Mouse (Mus musculus): ENCODE measurements around the gene Gpatch2. TPM values are rescaled to one million over a fixed set of nuclear protein-coding genes. Genes with fewer than 3 reads are reported as not detected.
A peak's percentile ranks its signal among the peaks of the same experiment; 100 is the strongest.

The Gpatch2 gene
- polyA plus RNA-seq, 1 experiment from 2014 or later, result 21.9 TPM

DNA sequence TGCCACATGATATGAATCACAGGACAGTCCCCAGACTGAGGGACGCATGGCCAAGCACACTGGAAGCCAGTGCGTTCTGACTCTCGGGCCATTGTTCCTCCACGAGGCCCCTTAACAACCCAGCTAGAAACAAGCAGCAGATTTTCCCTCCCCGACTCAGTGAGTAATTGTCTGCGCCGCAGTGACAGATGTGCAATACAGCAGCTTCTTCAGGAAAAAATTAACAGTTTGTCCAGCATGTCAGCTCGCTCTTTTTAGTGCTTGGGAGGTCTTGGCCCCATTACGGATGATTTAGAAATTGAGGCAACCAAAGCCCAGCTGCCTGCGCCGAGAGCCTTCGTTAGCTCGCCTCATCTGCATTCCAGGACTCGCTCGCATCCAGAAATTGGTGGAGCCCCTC is 140.9 kb downstream of the Gpatch2 start:
- no peak overlapping the region for H3K4me2 ChIP-seq (ENCODE audit: low read length)
- DNase-seq (peak; percentile 57), ATAC-seq (ENCODE audit: low FRiP score, low TSS enrichment) (no peak)
- no peak overlapping the region for H3K9ac ChIP-seq (replicated peaks; ENCODE audit: low read length)
- 59% methylated on average over 15 of the region's 15 CpGs for WGBS
- peak overlapping the region; percentile 47 for H3K27ac ChIP-seq (replicated peaks; ENCODE audit: low read depth, low read length)
- H3K4me1 ChIP-seq (ENCODE audit: control insufficient read depth, insufficient read depth, low read length), result peaks cover 4% of the 10 kb centered on the region; the same call in 1 of the 2 replicates
- H3K4me3 ChIP-seq (replicated peaks; ENCODE audit: low read depth, low read length), result no peak overlapping the region
- 0 out of 2 replicates have a peak, but pooled peaks cover 4% of the 10 kb centered on the region for H3K36me3 ChIP-seq (ENCODE audit: control insufficient read depth, insufficient read depth, low read length)
- H3K9me3 ChIP-seq (ENCODE audit: control insufficient read depth, low read length), result no peaks in the 10 kb centered on the region
- no peaks in the 10 kb centered on the region for H3K27me3 ChIP-seq (ENCODE audit: control insufficient read depth, insufficient read depth, low read length)

DNA sequence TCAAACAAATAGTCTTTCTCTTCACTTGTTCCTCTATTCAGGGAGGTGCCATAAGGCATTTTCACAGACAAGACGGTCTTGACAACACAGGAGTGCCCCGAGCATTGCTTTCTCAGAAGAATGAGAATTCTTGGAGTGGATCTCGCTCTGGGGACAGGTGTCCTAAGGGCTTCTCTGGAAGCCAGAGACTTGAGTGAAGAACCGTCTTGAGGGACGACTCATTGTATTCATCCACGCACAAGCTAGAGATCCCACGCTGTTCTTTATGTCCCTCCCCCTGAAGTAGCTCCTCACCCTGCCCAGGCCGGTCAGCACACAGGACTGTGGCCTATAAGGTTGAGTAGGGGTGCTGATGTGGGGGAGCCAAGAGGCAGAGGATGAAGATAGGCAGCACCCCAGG is 141.6 kb downstream of the Gpatch2 start:
- no peak for ATAC-seq (ENCODE audit: low FRiP score, low TSS enrichment)
- Histone ChIP-seq H3K4me1 (ENCODE audit: control insufficient read depth, insufficient read depth, low read length) (peaks cover 4% of the 10 kb centered on the region; the same call in 1 of the 2 replicates), H3K36me3 (ENCODE audit: control insufficient read depth, insufficient read depth, low read length) (0 out of 2 replicates have a peak, but pooled peaks cover 4% of the 10 kb centered on the region), H3K27ac (replicated peaks; ENCODE audit: low read depth, low read length) (no peak overlapping the region), H3K27me3 (ENCODE audit: control insufficient read depth, insufficient read depth, low read length) (no peaks in the 10 kb centered on the region), H3K9me3 (ENCODE audit: control insufficient read depth, low read length) (no peaks in the 10 kb centered on the region), H3K9ac (replicated peaks; ENCODE audit: low read length) (no peak overlapping the region), H3K4me3 (replicated peaks; ENCODE audit: low read depth, low read length) (no peak overlapping the region), H3K4me2 (ENCODE audit: low read length) (no peak overlapping the region)
- 76% methylated on average over 8 of the region's 8 CpGs for WGBS
- no peak for DNase-seq

DNA sequence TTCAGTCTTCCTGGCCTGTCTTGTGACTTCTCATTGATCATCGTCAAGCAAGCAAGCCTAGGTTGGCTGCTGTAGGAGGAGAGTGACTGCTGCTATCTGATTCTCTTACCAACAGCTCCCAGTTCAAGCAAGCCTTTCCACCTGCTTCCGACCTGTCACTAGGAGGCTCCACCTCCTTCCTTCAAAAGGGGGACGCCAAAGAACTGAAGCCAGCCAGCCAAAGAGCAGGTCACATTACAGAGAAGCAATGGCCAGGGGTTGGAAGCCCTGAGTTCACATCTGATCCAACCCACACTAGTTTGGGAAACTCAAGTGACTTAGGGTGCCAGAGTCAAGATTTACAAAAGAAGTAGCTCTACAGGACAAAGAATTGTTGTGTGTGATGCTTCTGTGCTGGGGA is 144.9 kb downstream of the Gpatch2 start:
- Histone ChIP-seq H3K4me1 (ENCODE audit: control insufficient read depth, insufficient read depth, low read length) (peaks cover 4% of the 10 kb centered on the region; the same call in 1 of the 2 replicates), H3K9me3 (ENCODE audit: control insufficient read depth, low read length) (no peaks in the 10 kb centered on the region), H3K9ac (replicated peaks; ENCODE audit: low read length) (no peak overlapping the region), H3K27ac (replicated peaks; ENCODE audit: low read depth, low read length) (no peak overlapping the region), H3K4me3 (replicated peaks; ENCODE audit: low read depth, low read length) (no peak overlapping the region), H3K36me3 (ENCODE audit: control insufficient read depth, insufficient read depth, low read length) (no peaks in the 10 kb centered on the region), H3K27me3 (ENCODE audit: control insufficient read depth, insufficient read depth, low read length) (no peaks in the 10 kb centered on the region), H3K4me2 (ENCODE audit: low read length) (no peak overlapping the region)
- WGBS, result 48% methylated on average over 3 of the region's 3 CpGs
- no peak for DNase-seq
- no peak for ATAC-seq (ENCODE audit: low FRiP score, low TSS enrichment)

DNA sequence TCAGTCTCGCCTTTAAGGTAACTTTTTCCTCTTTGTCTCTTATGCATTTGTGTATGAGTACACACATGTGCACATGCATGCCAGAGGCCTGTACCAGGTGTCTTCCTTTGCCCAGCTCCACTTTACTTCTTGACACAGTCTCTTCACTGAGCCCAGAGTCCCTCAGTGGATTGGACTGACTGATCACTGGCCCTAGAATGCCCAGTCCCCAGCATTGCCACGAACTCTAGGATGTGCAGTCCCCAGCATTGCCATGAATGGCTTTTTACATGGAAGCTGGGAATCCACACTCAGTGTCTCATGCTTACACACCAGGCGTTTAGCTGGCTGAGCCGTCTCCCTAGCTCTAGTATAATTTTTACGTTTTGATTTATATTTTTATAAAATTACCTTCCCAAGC is 147.2 kb downstream of the Gpatch2 start:
- whole genome bisulfite sequencing, result 93% methylated on average over 5 of the region's 5 CpGs
- no peak overlapping the region for H3K4me2 ChIP-seq (ENCODE audit: low read length)
- no peak for DNase-seq
- H3K27me3 ChIP-seq (ENCODE audit: control insufficient read depth, insufficient read depth, low read length), result no peaks in the 10 kb centered on the region
- no peak for ATAC-seq (ENCODE audit: low FRiP score, low TSS enrichment)
- H3K9me3 ChIP-seq (ENCODE audit: control insufficient read depth, low read length), result no peaks in the 10 kb centered on the region
- H3K27ac ChIP-seq (replicated peaks; ENCODE audit: low read depth, low read length), result no peak overlapping the region
- H3K4me1 ChIP-seq (ENCODE audit: control insufficient read depth, insufficient read depth, low read length), result no peaks in the 10 kb centered on the region
- H3K4me3 ChIP-seq (replicated peaks; ENCODE audit: low read depth, low read length), result no peak overlapping the region
- no peaks in the 10 kb centered on the region for H3K36me3 ChIP-seq (ENCODE audit: control insufficient read depth, insufficient read depth, low read length)
- H3K9ac ChIP-seq (replicated peaks; ENCODE audit: low read length), result no peak overlapping the region

DNA sequence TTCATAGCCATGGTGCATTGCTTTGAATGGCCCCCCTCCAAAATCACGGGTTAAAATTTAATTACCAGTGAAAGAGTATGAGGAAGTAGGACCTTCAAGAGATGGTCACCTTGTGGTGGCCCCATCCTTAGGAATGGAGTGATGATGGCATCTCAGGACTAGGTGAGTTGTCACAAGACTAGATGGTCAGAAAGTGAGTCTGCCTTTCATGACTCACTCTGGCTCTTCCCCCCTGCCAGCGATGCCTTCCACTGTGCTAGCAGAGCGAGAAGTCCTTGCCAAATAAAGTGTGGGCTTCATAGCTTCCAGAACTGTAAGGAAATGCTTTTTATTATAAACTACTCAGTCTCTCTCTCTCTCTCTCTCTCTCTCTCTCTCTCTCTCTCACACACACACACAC is 150.1 kb downstream of the Gpatch2 start:
- H3K36me3 ChIP-seq (ENCODE audit: control insufficient read depth, insufficient read depth, low read length), result no peaks in the 10 kb centered on the region
- WGBS, result 86% methylated on average over 3 of the region's 3 CpGs
- H3K9ac ChIP-seq (replicated peaks; ENCODE audit: low read length), result no peak overlapping the region
- H3K27me3 ChIP-seq (ENCODE audit: control insufficient read depth, insufficient read depth, low read length), result no peaks in the 10 kb centered on the region
- H3K4me3 ChIP-seq (replicated peaks; ENCODE audit: low read depth, low read length), result no peak overlapping the region
- no peak for DNase-seq
- no peak overlapping the region for H3K27ac ChIP-seq (replicated peaks; ENCODE audit: low read depth, low read length)
- no peaks in the 10 kb centered on the region for H3K9me3 ChIP-seq (ENCODE audit: control insufficient read depth, low read length)
- ATAC-seq (ENCODE audit: low FRiP score, low TSS enrichment), result no peak
- no peaks in the 10 kb centered on the region for H3K4me1 ChIP-seq (ENCODE audit: control insufficient read depth, insufficient read depth, low read length)
- no peak overlapping the region for H3K4me2 ChIP-seq (ENCODE audit: low read length)

DNA sequence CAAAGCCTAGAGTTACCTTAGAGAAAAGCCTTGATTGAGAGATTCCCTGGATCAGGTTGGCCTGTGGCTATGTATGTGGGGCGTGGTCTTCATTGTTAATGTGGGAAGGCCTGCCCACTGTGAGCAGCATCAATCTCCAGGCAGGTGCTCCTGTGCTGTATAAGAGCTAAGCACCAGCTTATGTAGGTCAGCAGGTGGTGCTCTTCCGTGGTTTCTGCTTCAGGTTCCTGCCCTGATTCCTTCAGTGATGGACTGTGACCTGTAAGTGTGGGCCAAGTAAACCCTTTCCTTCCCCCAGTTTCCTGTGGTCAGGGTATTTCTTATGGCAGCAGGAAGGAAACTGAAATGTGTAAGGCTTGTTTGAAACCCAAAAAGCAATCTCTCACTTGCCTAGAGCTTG is 151.5 kb downstream of the Gpatch2 start:
- 58% methylated on average over 2 of the region's 2 CpGs for WGBS
- Histone ChIP-seq H3K27me3 (ENCODE audit: control insufficient read depth, insufficient read depth, low read length) (no peaks in the 10 kb centered on the region), H3K9ac (replicated peaks; ENCODE audit: low read length) (no peak overlapping the region), H3K36me3 (ENCODE audit: control insufficient read depth, insufficient read depth, low read length) (no peaks in the 10 kb centered on the region), H3K27ac (replicated peaks; ENCODE audit: low read depth, low read length) (no peak overlapping the region), H3K4me3 (replicated peaks; ENCODE audit: low read depth, low read length) (no peak overlapping the region), H3K4me2 (ENCODE audit: low read length) (no peak overlapping the region), H3K9me3 (ENCODE audit: control insufficient read depth, low read length) (no peaks in the 10 kb centered on the region), H3K4me1 (ENCODE audit: control insufficient read depth, insufficient read depth, low read length) (no peaks in the 10 kb centered on the region)
- ATAC-seq (ENCODE audit: low FRiP score, low TSS enrichment) (no peak), DNase-seq (no peak)

DNA sequence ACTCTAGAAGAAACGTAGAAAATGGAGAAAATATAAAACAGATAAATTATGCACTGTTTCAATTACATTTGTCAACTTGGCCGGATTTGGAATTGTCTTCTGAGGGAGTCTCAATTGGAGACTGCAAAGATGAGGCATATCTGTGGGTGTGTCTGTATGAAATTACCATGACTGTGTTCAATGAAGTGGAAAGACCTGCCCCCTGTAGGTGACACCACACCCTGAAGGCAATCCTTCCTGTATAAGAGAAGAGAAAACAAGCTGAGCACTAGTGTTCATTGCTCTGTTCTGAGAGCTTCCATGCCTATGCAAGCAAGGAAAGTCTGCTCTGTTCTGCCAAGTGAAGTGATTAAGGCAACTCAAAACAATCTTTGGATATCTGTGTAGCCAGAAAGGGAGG is 153.7 kb downstream of the Gpatch2 start:
- Histone ChIP-seq H3K27me3 (ENCODE audit: control insufficient read depth, insufficient read depth, low read length) (no peaks in the 10 kb centered on the region), H3K9me3 (ENCODE audit: control insufficient read depth, low read length) (no peaks in the 10 kb centered on the region), H3K27ac (replicated peaks; ENCODE audit: low read depth, low read length) (no peak overlapping the region), H3K9ac (replicated peaks; ENCODE audit: low read length) (no peak overlapping the region), H3K36me3 (ENCODE audit: control insufficient read depth, insufficient read depth, low read length) (no peaks in the 10 kb centered on the region), H3K4me2 (ENCODE audit: low read length) (no peak overlapping the region), H3K4me1 (ENCODE audit: control insufficient read depth, insufficient read depth, low read length) (no peaks in the 10 kb centered on the region), H3K4me3 (replicated peaks; ENCODE audit: low read depth, low read length) (no peak overlapping the region)
- no peak for ATAC-seq (ENCODE audit: low FRiP score, low TSS enrichment)
- DNase-seq, result no peak
- 86% methylated on average over 2 of the region's 2 CpGs for WGBS

DNA sequence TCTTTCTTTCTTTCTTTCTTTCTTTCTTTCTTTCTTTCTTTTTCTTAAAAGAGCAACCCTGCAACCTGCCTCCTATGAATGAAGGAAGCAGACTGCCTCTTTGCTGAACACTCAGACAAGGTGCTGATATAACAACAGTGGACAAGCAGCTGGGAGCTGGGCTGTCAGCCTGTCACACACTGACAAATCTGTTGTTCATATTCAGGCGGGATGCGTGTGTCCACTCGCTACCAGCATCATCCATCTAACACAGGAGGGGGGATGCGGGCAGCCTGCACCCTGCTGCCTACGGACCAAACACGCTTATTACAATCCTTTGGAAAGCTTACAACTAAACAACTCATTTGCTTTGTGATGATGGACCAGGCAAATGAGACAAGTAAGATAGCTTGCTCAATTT is 158.2 kb downstream of the Gpatch2 start:
- H3K36me3 ChIP-seq (ENCODE audit: control insufficient read depth, insufficient read depth, low read length), result no peaks in the 10 kb centered on the region
- WGBS, result 56% methylated on average over 6 of the region's 6 CpGs
- no peak for ATAC-seq (ENCODE audit: low FRiP score, low TSS enrichment)
- no peak overlapping the region for H3K27ac ChIP-seq (replicated peaks; ENCODE audit: low read depth, low read length)
- peak; percentile 11 for DNase-seq
- H3K4me1 ChIP-seq (ENCODE audit: control insufficient read depth, insufficient read depth, low read length), result peaks cover 7% of the 10 kb centered on the region
- no peaks in the 10 kb centered on the region for H3K9me3 ChIP-seq (ENCODE audit: control insufficient read depth, low read length)
- no peak overlapping the region for H3K4me3 ChIP-seq (replicated peaks; ENCODE audit: low read depth, low read length)
- H3K9ac ChIP-seq (replicated peaks; ENCODE audit: low read length), result no peak overlapping the region
- H3K4me2 ChIP-seq (ENCODE audit: low read length), result no peak overlapping the region
- H3K27me3 ChIP-seq (ENCODE audit: control insufficient read depth, insufficient read depth, low read length), result no peaks in the 10 kb centered on the region

DNA sequence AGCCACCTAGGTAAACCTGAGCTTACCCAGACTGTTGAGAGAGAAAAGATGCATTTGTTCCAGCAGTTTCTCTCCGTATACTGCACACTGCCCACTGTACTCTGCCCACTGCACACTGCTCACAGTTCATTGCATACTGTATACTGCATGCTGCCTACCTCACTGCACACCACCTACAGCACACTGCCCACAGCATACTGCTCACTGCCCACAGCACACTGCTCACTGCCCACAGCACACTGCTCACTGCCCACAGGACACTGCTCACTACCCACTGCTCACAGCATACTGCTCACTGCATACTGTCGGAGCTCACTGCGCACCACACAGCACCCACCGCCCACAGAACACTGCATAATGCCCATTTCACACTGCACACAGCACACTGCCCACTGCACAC is 159.1 kb downstream of the Gpatch2 start:
- Histone ChIP-seq H3K27ac (replicated peaks; ENCODE audit: low read depth, low read length) (no peak overlapping the region), H3K4me3 (replicated peaks; ENCODE audit: low read depth, low read length) (no peak overlapping the region), H3K27me3 (ENCODE audit: control insufficient read depth, insufficient read depth, low read length) (no peaks in the 10 kb centered on the region), H3K36me3 (ENCODE audit: control insufficient read depth, insufficient read depth, low read length) (no peaks in the 10 kb centered on the region), H3K9me3 (ENCODE audit: control insufficient read depth, low read length) (no peaks in the 10 kb centered on the region), H3K9ac (replicated peaks; ENCODE audit: low read length) (no peak overlapping the region), H3K4me1 (ENCODE audit: control insufficient read depth, insufficient read depth, low read length) (peaks cover 11% of the 10 kb centered on the region), H3K4me2 (ENCODE audit: low read length) (no peak overlapping the region)
- DNase-seq (no peak), ATAC-seq (ENCODE audit: low FRiP score, low TSS enrichment) (no peak)
- 92% methylated on average over 4 of the region's 4 CpGs for WGBS
